22 mouse cellular contexts compared by ENCODE assay signal in genomic region chr7:131608049-131608448, GRCm38 (mm10). TPM values are rescaled to one million over a fixed set of nuclear protein-coding genes. Genes with fewer than 3 reads are reported as not detected.
DNase-seq lines count a peak whose midpoint lies in the region; ATAC-seq and TF ChIP-seq lines count a peak whose summit lies in the region.
"Had no signal": no experiment of that assay in that cellular context is flagged by ENCODE, and none has a peak within 500 bp of the region (broad histone marks: within the 10 kb centered on the region; RNA-seq: fewer than 3 reads in every experiment).

No protein-coding gene starts in this region.

- H3K9ac ChIP-seq in heart, embryonic 14.5 days (ENCODE audit: low read length): no peak overlapping the region
- H3K9ac ChIP-seq in heart, embryonic 15.5 days: no peak overlapping the region
- H3K9ac ChIP-seq in heart, adult 2 months (ENCODE audit: low read depth, low read length): no peak overlapping the region
- H3K9ac ChIP-seq in heart, embryonic 16.5 days (ENCODE audit: low read length): no peak overlapping the region
- H3K9ac ChIP-seq in heart, embryonic 11.5 days (ENCODE audit: low read depth, low read length): no peak overlapping the region
- H3K9ac ChIP-seq in heart, postnatal 0 days (replicated peaks; ENCODE audit: low read depth, low read length): no peak overlapping the region

- ATAC-seq in heart, embryonic 14.5 days (ENCODE audit: insufficient number of reproducible peaks, insufficient read depth, low FRiP score, low read depth): 0 out of 2 replicates have a peak, but pooled peaks have one; percentile 26
- peak; percentile 67; the same call in 1 of the 2 replicates for ATAC-seq in heart, embryonic 15.5 days (replicated peaks; ENCODE audit: insufficient number of reproducible peaks, insufficient read depth, low FRiP score, low read depth)
- peak; percentile 75; the same call in 1 of the 2 replicates for ATAC-seq in heart, embryonic 16.5 days (replicated peaks; ENCODE audit: extremely low read depth, insufficient read depth, low FRiP score)
- no peak for ATAC-seq in heart, embryonic 11.5 days (replicated peaks; ENCODE audit: insufficient number of reproducible peaks, low FRiP score, low TSS enrichment)
- peak; percentile 75 for ATAC-seq in heart, postnatal 0 days (ENCODE audit: insufficient read depth, low read depth)
- ATAC-seq: activated CD4-positive, CD25-positive, alpha-beta regulatory T cell, adult 4 months; CD4-positive, CD25-positive, alpha-beta regulatory T cell, adult 4 months; Patski had no signal

- TF ChIP-seq EP300 in heart, adult 2 months (IDR thresholded peaks at IDR 0.05; ENCODE audit: insufficient read depth, low read depth, low read length): no peak
- no peak for TF ChIP-seq EP300 in heart, postnatal 0 days (IDR thresholded peaks at IDR 0.05; ENCODE audit: low read depth)

- no peak for TF ChIP-seq CTCF in heart, adult 2 months (IDR thresholded peaks at IDR 0.05)
- no peak for TF ChIP-seq CTCF in heart, postnatal 0 days (IDR thresholded peaks at IDR 0.05; ENCODE audit: low read depth)

- no peak for DNase-seq in heart, embryonic 10.5 days (ENCODE audit: low spot score)
- no peak for DNase-seq in heart, adult 2 months
- DNase-seq in heart, postnatal 0 days (ENCODE audit: low spot score): peak; percentile 30
- DNase-seq in heart, postnatal 25 days (ENCODE audit: low spot score): no peak
- DNase-seq: adrenal gland, adult 2 months; adrenal gland, adult 8-10 months; adrenal gland, postnatal 10 days; adrenal gland, postnatal 14 days; adrenal gland, postnatal 25 days; adrenal gland, postnatal 36 days; B cell, adult 2 months; cerebellum, adult 11 months; cerebellum, adult 11-12 months had no signal

- peaks cover 4 to 7% of the 10 kb centered on the region in 2 experiments; a peak in 3 of 4 replicates for H3K4me1 ChIP-seq in heart, embryonic 14.5 days (ENCODE audit: control insufficient read depth in 2 of 2, insufficient read depth in 2 of 2, low read length in 2 of 2)
- H3K4me1 ChIP-seq in heart, embryonic 10.5 days: peaks cover 3% of the 10 kb centered on the region
- peaks cover 3% of the 10 kb centered on the region; the same call in 1 of the 2 replicates for H3K4me1 ChIP-seq in heart, embryonic 15.5 days (replicated peaks)
- no peaks in the 10 kb centered on the region for H3K4me1 ChIP-seq in heart, adult 2 months (ENCODE audit: control insufficient read depth, insufficient read depth, low read length)
- peaks cover 6% of the 10 kb centered on the region for H3K4me1 ChIP-seq in heart, embryonic 16.5 days (ENCODE audit: control insufficient read depth, insufficient read depth, low read length)
- no peaks in the 10 kb centered on the region for H3K4me1 ChIP-seq in heart, embryonic 11.5 days (ENCODE audit: control insufficient read depth, insufficient read depth, low read length)
- peaks cover 4% of the 10 kb centered on the region; the same call in 1 of the 2 replicates for H3K4me1 ChIP-seq in heart, postnatal 0 days (ENCODE audit: control insufficient read depth, insufficient read depth)

- no peaks in the 10 kb centered on the region for H3K27me3 ChIP-seq in heart, embryonic 14.5 days (ENCODE audit: control insufficient read depth, insufficient read depth, low read length)
- H3K27me3 ChIP-seq in heart, embryonic 10.5 days (ENCODE audit: insufficient read depth, poor library complexity, severe bottlenecking): 0 out of 2 replicates have a peak, but pooled peaks cover 5% of the 10 kb centered on the region
- no peaks in the 10 kb centered on the region for H3K27me3 ChIP-seq in heart, embryonic 15.5 days
- no peaks in the 10 kb centered on the region for H3K27me3 ChIP-seq in heart, adult 2 months (ENCODE audit: control insufficient read depth, insufficient read depth, low read length)
- no peaks in the 10 kb centered on the region for H3K27me3 ChIP-seq in heart, embryonic 16.5 days (ENCODE audit: control insufficient read depth, insufficient read depth, low read length)
- H3K27me3 ChIP-seq in heart, embryonic 11.5 days (ENCODE audit: control insufficient read depth, insufficient read depth, low read length): no peaks in the 10 kb centered on the region
- no peaks in the 10 kb centered on the region for H3K27me3 ChIP-seq in heart, postnatal 0 days (ENCODE audit: control insufficient read depth, insufficient read depth, low read length)
- H3K27me3 ChIP-seq: Patski had no signal

- intact Hi-C loops in heart, adult 2 months (cut with DNase I): no loop called here
- intact Hi-C loops in heart, postnatal 25 days (cut with DNase I): no loop called here

- no peaks in the 10 kb centered on the region for H3K9me3 ChIP-seq in heart, embryonic 14.5 days (ENCODE audit: control insufficient read depth, low read length)
- H3K9me3 ChIP-seq in heart, embryonic 10.5 days: no peaks in the 10 kb centered on the region
- no peaks in the 10 kb centered on the region for H3K9me3 ChIP-seq in heart, embryonic 15.5 days (replicated peaks)
- no peaks in the 10 kb centered on the region for H3K9me3 ChIP-seq in heart, embryonic 16.5 days (replicated peaks; ENCODE audit: control insufficient read depth, low read length)
- no peaks in the 10 kb centered on the region for H3K9me3 ChIP-seq in heart, embryonic 11.5 days (replicated peaks; ENCODE audit: control insufficient read depth, low read length)
- H3K9me3 ChIP-seq in heart, postnatal 0 days (replicated peaks; ENCODE audit: control insufficient read depth, low read length): no peaks in the 10 kb centered on the region

- no peak overlapping the region for H3K4me2 ChIP-seq in heart, embryonic 14.5 days (ENCODE audit: low read length)
- H3K4me2 ChIP-seq in heart, embryonic 15.5 days: no peak overlapping the region
- H3K4me2 ChIP-seq in heart, embryonic 16.5 days (ENCODE audit: low read depth, low read length): no peak overlapping the region
- H3K4me2 ChIP-seq in heart, embryonic 11.5 days: no peak overlapping the region
- H3K4me2 ChIP-seq in heart, postnatal 0 days (ENCODE audit: low read depth, low read length): no peak overlapping the region

- peak overlapping the region; percentile 3 to 44; a peak in 2 of 4 replicates for H3K27ac ChIP-seq in heart, embryonic 14.5 days (replicated peaks in 1 of 2; ENCODE audit: control insufficient read depth in 1 of 2, insufficient read depth in 1 of 2, low read depth in 2 of 2, low read length in 2 of 2)
- no peak overlapping the region for H3K27ac ChIP-seq in heart, embryonic 10.5 days
- no peak overlapping the region for H3K27ac ChIP-seq in heart, embryonic 15.5 days
- H3K27ac ChIP-seq in heart, adult 2 months: no peak overlapping the region
- peak overlapping the region; percentile 35; the same call in 1 of the 2 replicates for H3K27ac ChIP-seq in heart, embryonic 16.5 days (ENCODE audit: low read length)
- no peak overlapping the region for H3K27ac ChIP-seq in heart, embryonic 11.5 days (ENCODE audit: low read depth, low read length)
- H3K27ac ChIP-seq in heart, postnatal 0 days (ENCODE audit: low read depth): no peak overlapping the region

- no peak for TF ChIP-seq POLR2A in heart, adult 2 months (IDR thresholded peaks at IDR 0.05; ENCODE audit: insufficient read depth, low read depth, low read length)

- no peaks in the 10 kb centered on the region for H3K36me3 ChIP-seq in heart, embryonic 14.5 days (ENCODE audit: control insufficient read depth, insufficient read depth, low read length)
- no peaks in the 10 kb centered on the region for H3K36me3 ChIP-seq in heart, embryonic 10.5 days
- no peaks in the 10 kb centered on the region for H3K36me3 ChIP-seq in heart, embryonic 15.5 days
- no peaks in the 10 kb centered on the region for H3K36me3 ChIP-seq in heart, adult 2 months (ENCODE audit: control insufficient read depth, insufficient read depth, low read length)
- H3K36me3 ChIP-seq in heart, embryonic 16.5 days (ENCODE audit: control insufficient read depth, insufficient read depth): no peaks in the 10 kb centered on the region
- H3K36me3 ChIP-seq in heart, embryonic 11.5 days (ENCODE audit: control insufficient read depth, insufficient read depth, low read length): no peaks in the 10 kb centered on the region
- H3K36me3 ChIP-seq in heart, postnatal 0 days (replicated peaks; ENCODE audit: control insufficient read depth, insufficient read depth, low read length): no peaks in the 10 kb centered on the region
- H3K36me3 ChIP-seq: G1E had no signal

- no peak overlapping the region for H3K4me3 ChIP-seq in heart, embryonic 14.5 days (ENCODE audit: control insufficient read depth in 1 of 2, insufficient read depth in 1 of 2, low read depth in 1 of 2, low read length in 2 of 2)
- no peak overlapping the region for H3K4me3 ChIP-seq in heart, embryonic 10.5 days
- no peak overlapping the region for H3K4me3 ChIP-seq in heart, embryonic 15.5 days
- no peak overlapping the region for H3K4me3 ChIP-seq in heart, adult 2 months
- H3K4me3 ChIP-seq in heart, embryonic 16.5 days (ENCODE audit: low read length): no peak overlapping the region
- no peak overlapping the region for H3K4me3 ChIP-seq in heart, embryonic 11.5 days (ENCODE audit: low read depth, low read length)
- no peak overlapping the region for H3K4me3 ChIP-seq in heart, postnatal 0 days (ENCODE audit: low read depth, low read length)

- 47% methylated on average over 6 of the region's 6 CpGs for WGBS in heart, embryonic 14.5 days
- 74% methylated on average over 6 of the region's 6 CpGs for WGBS in heart, embryonic 10.5 days
- WGBS in heart, embryonic 15.5 days: 56% methylated on average over 6 of the region's 6 CpGs
- 56% methylated on average over 6 of the region's 6 CpGs for WGBS in heart, adult 2 months
- WGBS in heart, embryonic 16.5 days: 52% methylated on average over 6 of the region's 6 CpGs
- 73% methylated on average over 6 of the region's 6 CpGs for WGBS in heart, embryonic 11.5 days (ENCODE audit: insufficient replicate concordance)
- WGBS in heart, postnatal 0 days: 40% methylated on average over 6 of the region's 6 CpGs

- H3K79me2 ChIP-seq in heart, adult 2 months (replicated peaks; ENCODE audit: control insufficient read depth, insufficient read depth, low read length): no peaks in the 10 kb centered on the region

RNA-seq across cellular contexts. Expression of gene Bub3, which starts 48.0 kb away (rescaled TPM):
- polyA plus RNA-seq in heart, embryonic 14.5 days (2014; fragmentation: Nextera tagmentation; extraction: Ambion mirVana): 118 and 121 TPM in 2 replicates
- polyA plus RNA-seq in heart, embryonic 10.5 days (2016; fragmentation: Nextera tagmentation; extraction: Ambion mirVana): 182 and 235 TPM in 2 replicates
- polyA plus RNA-seq in heart, embryonic 15.5 days (2015; fragmentation: Nextera tagmentation; extraction: Ambion mirVana): 111 and 135 TPM in 2 replicates
- 10 to 100 TPM; 25.0 to 29.8 TPM for total RNA-seq in heart, adult 2 months (2021)
- polyA plus RNA-seq in heart, adult 2 months (2012; rRNA removed): 34.5 and 57.8 TPM in 2 replicates
- 135 and 144 TPM in 2 replicates for polyA plus RNA-seq in heart, embryonic 16.5 days (2015; fragmentation: Nextera tagmentation; extraction: Ambion mirVana)
- polyA plus RNA-seq in heart, embryonic 11.5 days (2014; fragmentation: Nextera tagmentation; extraction: Ambion mirVana): 147 and 148 TPM in 2 replicates
- total RNA-seq in heart, postnatal 0 days (2014; rRNA removed; ENCODE audit: low replicate concordance): 75.8 and 89.9 TPM in 2 replicates
- polyA plus RNA-seq in heart, postnatal 0 days (2015; fragmentation: Nextera tagmentation; extraction: Ambion mirVana): 67.6 and 70.5 TPM in 2 replicates
- 10 to 100 TPM; 32.5 to 32.8 TPM for total RNA-seq in heart, postnatal 25 days (2021)

RNA-seq across cellular contexts. Expression of gene Hmx2, which starts 59.5 kb away (rescaled TPM):
- 0.07 TPM in 1 of 2 replicates, not detected in the other for polyA plus RNA-seq in heart, embryonic 14.5 days (2014; fragmentation: Nextera tagmentation; extraction: Ambion mirVana)
- polyA plus RNA-seq in heart, embryonic 10.5 days (2016; fragmentation: Nextera tagmentation; extraction: Ambion mirVana): not detected in 2 replicates
- 0.09 TPM in 1 of 2 replicates, not detected in the other for polyA plus RNA-seq in heart, embryonic 15.5 days (2015; fragmentation: Nextera tagmentation; extraction: Ambion mirVana)
- not detected for total RNA-seq in heart, adult 2 months (2021)
- not detected in 2 replicates for polyA plus RNA-seq in heart, adult 2 months (2012; rRNA removed)
- polyA plus RNA-seq in heart, embryonic 16.5 days (2015; fragmentation: Nextera tagmentation; extraction: Ambion mirVana): not detected in 2 replicates
- not detected in 2 replicates for polyA plus RNA-seq in heart, embryonic 11.5 days (2014; fragmentation: Nextera tagmentation; extraction: Ambion mirVana)
- total RNA-seq in heart, postnatal 0 days (2014; rRNA removed; ENCODE audit: low replicate concordance): not detected in 2 replicates
- not detected in 2 replicates for polyA plus RNA-seq in heart, postnatal 0 days (2015; fragmentation: Nextera tagmentation; extraction: Ambion mirVana)
- not detected for total RNA-seq in heart, postnatal 25 days (2021)
- total RNA-seq: adrenal gland, adult 18-20 months; adrenal gland, adult 2 months; adrenal gland, adult 8-10 months; adrenal gland, postnatal 10 days; adrenal gland, postnatal 14 days; adrenal gland, postnatal 25 days; adrenal gland, postnatal 36 days had no signal
- polyA plus RNA-seq: adrenal gland, adult 2 months; CD4-positive, CD25-positive, alpha-beta regulatory T cell, adult 4 months had no signal

Comparison
In these comparisons a context has a peak if more than half of its experiments do, and no peak if none do; other contexts are left out.
1. H3K27ac ChIP-seq: peak in heart, embryonic 14.5 days (2 of 2) and heart, embryonic 16.5 days (single experiment); none in heart, embryonic 10.5 days (single experiment), heart, embryonic 15.5 days (single experiment), heart, adult 2 months (single experiment), heart, embryonic 11.5 days (single experiment) and heart, postnatal 0 days (single experiment).